Mouse (Mus musculus) liver, embryonic 14.5 days (tissue): ENCODE data around the gene Esp3. TPM values are rescaled to one million over a fixed set of nuclear protein-coding genes. Genes with fewer than 3 reads are reported as not detected.
"Not testable (repeated sequence)": the region's sequence is repeated elsewhere in the genome, so short reads cannot be mapped to it uniquely, and the experiment has no call there.

Experiments
- ATAC-seq: fragments of 200-750 bp; cut with Nextera tagmentation; 2 replicates; pipeline ENCODE4 v1.8.0; 2017; ENCODE audit warnings: moderate number of reproducible peaks, mild to moderate bottlenecking, moderate library complexity; ENCODE audit not compliant: insufficient read depth
- DNase-seq, 3 experiments: peaks; one replicate each; pipeline ENCODE4 v3.0.0-alpha.2; 2012 to 2013; ENCODE audit warnings: low read depth in 3 of 3, low spot score in 3 of 3
- H3K27ac ChIP-seq: fragments of 300-500 bp; sonication (generic); 2 replicates; pipeline ENCODE4 v1.5.1; 2014; ENCODE audit warnings: moderate library complexity, mild to moderate bottlenecking, control low read depth, inconsistent platforms
- H3K27me3 ChIP-seq: fragments of 300-500 bp; sonication (generic); 2 replicates; pipeline ENCODE4 v1.6.1; 2014; ENCODE audit warnings: mild to moderate bottlenecking, low read length, moderate library complexity; ENCODE audit not compliant: control insufficient read depth, insufficient read depth
- H3K36me3 ChIP-seq: fragments of 300-500 bp; sonication (generic); replicated peaks from 2 replicates; pipeline ENCODE4 v1.6.1; 2014; ENCODE audit warnings: low read depth; ENCODE audit not compliant: control insufficient read depth, insufficient read depth
- H3K4me1 ChIP-seq, 2 experiments: fragments of 200-500 bp in 1 of 2; fragments of 300-500 bp in 1 of 2; sonication (generic) in 1 of 2; replicated peaks; 2 replicates each; pipeline ENCODE4 v1.6.1; 2012 to 2014; ENCODE audit warnings: antibody characterized with exemption in 1 of 2, inconsistent platforms in 1 of 2, low read length in 1 of 2; ENCODE audit not compliant: control insufficient read depth in 2 of 2, insufficient read depth in 2 of 2
- H3K4me2 ChIP-seq: fragments of 300-500 bp; sonication (generic); 2 replicates; pipeline ENCODE4 v1.6.1; 2014; ENCODE audit warnings: low read depth, mild to moderate bottlenecking, control low read depth, moderate library complexity
- H3K4me3 ChIP-seq, 2 experiments: fragments of 200-500 bp in 1 of 2; fragments of 300-500 bp in 1 of 2; sonication (generic) in 1 of 2; 2 replicates each; pipeline ENCODE4 v1.5.1; 2012 to 2014; ENCODE audit warnings: low read depth in 2 of 2, low read length in 2 of 2, mild to moderate bottlenecking in 2 of 2, control low read depth in 1 of 2, inconsistent platforms in 1 of 2, moderate library complexity in 1 of 2; ENCODE audit not compliant: insufficient read depth in 1 of 2
- H3K9ac ChIP-seq: fragments of 300-500 bp; sonication (generic); replicated peaks from 2 replicates; pipeline ENCODE4 v1.6.1; 2014; ENCODE audit warnings: mild to moderate bottlenecking, control low read depth, moderate library complexity
- H3K9me3 ChIP-seq: fragments of 300-500 bp; sonication (generic); 2 replicates; pipeline ENCODE4 v1.6.1; 2016; ENCODE audit warnings: low read length, mixed read lengths; ENCODE audit not compliant: control insufficient read depth
- CTCF ChIP-seq: IDR thresholded peaks from 2 replicates; pipeline ENCODE4 v1.5.1; 2016; ENCODE audit warnings: antibody characterized with exemption, low read depth, control low read depth
- EP300 ChIP-seq: IDR thresholded peaks from 2 replicates; pipeline ENCODE4 v1.6.1; 2016; ENCODE audit warnings: antibody characterized with exemption, low read depth
- WGBS: fragments of 180-500 bp; shearing (Covaris S2); extraction: QIAGEN DNeasy Blood & Tissue Kit; methylation state at CpG from one replicate; pipeline ENCODE4 v1.1.7; 2014; ENCODE audit not compliant: insufficient replicate concordance; 5-methylcytosine and 5-hydroxymethylcytosine counted together
- polyA plus RNA-seq, 2 experiments: library from polyadenylated mRNA; depleted of rRNA in 1 of 2; stranded (reverse) in 1 of 2; unstranded in 1 of 2; fragments of >200 nt; fragmentation: Nextera tagmentation in 1 of 2; extraction: Ambion mirVana in 1 of 2; gene quantifications; 2 replicates each; pipeline versions ENCODE4 v1.2.1 to v1.2.3; 2012 to 2014

Gene Esp3
- not detected in 2 replicates for polyA plus RNA-seq (2012; rRNA removed)
- not detected in 2 replicates for polyA plus RNA-seq (2014; fragmentation: Nextera tagmentation; extraction: Ambion mirVana)

DNA sequence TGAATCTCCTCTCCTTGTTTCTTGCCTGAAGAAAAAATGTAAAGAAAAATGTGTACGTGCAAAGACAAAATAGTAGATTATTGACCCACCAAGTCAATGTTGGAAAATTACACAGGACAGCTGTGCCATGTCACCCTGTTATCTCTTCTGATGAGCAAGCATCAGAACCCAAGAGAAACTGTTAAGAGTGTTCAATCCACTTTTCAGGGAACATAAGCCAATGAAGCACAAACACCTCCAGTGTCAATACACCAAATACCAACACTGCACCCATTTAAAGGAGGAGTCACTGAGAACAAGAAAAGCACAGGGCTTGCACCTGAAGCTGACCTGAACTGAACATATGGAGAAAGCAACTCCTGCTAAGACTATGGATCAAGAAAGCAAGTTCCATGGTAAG, at the start of gene Esp3:
Gene Esp3 (plus strand): TSS at position 301 of the 400 bp plus-strand sequence.
- ATAC-seq, H3K9ac ChIP-seq, H3K9me3 ChIP-seq, H3K4me3 ChIP-seq, DNase-seq, H3K27ac ChIP-seq, H3K4me1 ChIP-seq, H3K27me3 ChIP-seq, H3K4me2 ChIP-seq, H3K36me3 ChIP-seq: not testable (repeated sequence)
- WGBS, result 64% methylated on average over 1 of the region's 1 CpGs

DNA sequence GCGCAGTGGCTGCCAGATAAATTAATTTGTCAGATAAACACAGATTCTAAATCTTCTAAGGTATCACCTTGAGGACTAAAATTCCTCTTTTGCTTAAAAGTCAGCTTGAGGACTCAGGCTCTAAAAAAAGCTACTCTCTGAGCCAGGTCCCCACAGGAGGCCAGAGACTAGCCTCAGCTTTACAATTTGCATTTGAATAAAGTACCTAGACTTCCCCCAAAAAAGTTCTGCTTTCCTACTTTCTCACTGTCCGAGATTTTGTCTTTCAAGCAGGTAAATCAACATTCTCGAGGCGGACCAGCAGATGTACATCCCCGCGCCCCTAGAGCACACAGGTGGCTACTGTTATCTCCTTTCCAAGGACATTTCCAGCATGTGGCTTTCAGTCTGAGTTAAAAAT, 48.0 kb upstream of the Esp3 start:
- 34% methylated on average over 6 of the region's 6 CpGs for WGBS

DNA sequence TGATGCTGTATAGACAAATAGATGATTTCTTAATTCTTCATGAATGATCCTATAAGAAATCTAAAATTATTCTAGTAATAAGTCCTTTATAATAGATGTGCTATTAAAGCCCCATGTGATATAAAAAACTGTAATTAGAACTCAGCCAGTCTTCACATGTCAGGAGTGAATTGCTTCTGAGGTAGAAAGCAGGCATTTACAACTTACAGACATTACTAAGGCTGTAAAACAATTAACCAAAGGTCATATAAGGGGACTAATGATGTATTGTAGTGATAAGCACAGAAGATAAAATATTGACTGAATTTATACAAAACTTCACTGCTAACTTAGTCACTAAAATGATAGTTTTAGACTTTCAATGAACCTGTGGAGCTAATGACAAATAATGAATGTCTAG, 40.6 kb upstream of the Esp3 start:
- ATAC-seq, result no peak
- DNase-seq, result no peak
- no peak overlapping the region for H3K4me3 ChIP-seq
- H3K9me3 ChIP-seq, result no peaks in the 10 kb centered on the region
- no peak for TF ChIP-seq EP300
- TF ChIP-seq CTCF, result no peak
- no peak overlapping the region for H3K4me2 ChIP-seq
- H3K9ac ChIP-seq, result no peak overlapping the region
- no peak overlapping the region for H3K27ac ChIP-seq
- no peaks in the 10 kb centered on the region for H3K4me1 ChIP-seq
- H3K36me3 ChIP-seq, result no peaks in the 10 kb centered on the region
- no peaks in the 10 kb centered on the region for H3K27me3 ChIP-seq

More for the DNA sequence above, 48.0 kb upstream of the Esp3 start:
- H3K4me2 ChIP-seq, H3K27me3 ChIP-seq, H3K4me3 ChIP-seq, H3K9ac ChIP-seq, H3K27ac ChIP-seq, ATAC-seq, DNase-seq, H3K36me3 ChIP-seq, H3K4me1 ChIP-seq, H3K9me3 ChIP-seq: not testable (repeated sequence)

- DNase-seq (no peak), ATAC-seq (no peak)
- no peaks in the 10 kb centered on the region for H3K9me3 ChIP-seq
- no peaks in the 10 kb centered on the region for H3K4me1 ChIP-seq
- no peak within 1 kb of the TSS for H3K4me3 ChIP-seq
- no peaks in the 10 kb centered on the region for H3K36me3 ChIP-seq
- no peak within 1 kb of the TSS for H3K4me2 ChIP-seq
- no peaks in the 10 kb centered on the region for H3K27me3 ChIP-seq
- no peak for TF ChIP-seq CTCF
- TF ChIP-seq EP300, result no peak
- H3K9ac ChIP-seq, result no peak within 1 kb of the TSS
- H3K27ac ChIP-seq, result no peak within 1 kb of the TSS
These were observed 33.6 kb upstream of the Esp3 start, which contains the start of gene Esp4 for GRCm38 (mm10) chr17:40598294-40598693. Gene Esp4, plus strand, starts transcription at chr17:40598594.

GRCm38 (mm10) chr17:40662118-40662679, 30.3 kb downstream of the Esp3 start:
- H3K4me2 ChIP-seq, DNase-seq, H3K27ac ChIP-seq, H3K9me3 ChIP-seq, H3K27me3 ChIP-seq, H3K4me1 ChIP-seq, H3K36me3 ChIP-seq, ATAC-seq, H3K9ac ChIP-seq, H3K4me3 ChIP-seq: not testable (repeated sequence)
- 29% methylated on average over 9 of the region's 9 CpGs for WGBS

GRCm38 (mm10) chr17:40663161-40663811, 31.4 kb downstream of the Esp3 start:
- not testable (repeated sequence) for H3K4me2 ChIP-seq, ATAC-seq, DNase-seq, H3K9me3 ChIP-seq, H3K27me3 ChIP-seq, H3K27ac ChIP-seq, H3K4me3 ChIP-seq, H3K9ac ChIP-seq, H3K4me1 ChIP-seq, H3K36me3 ChIP-seq
- WGBS, result 61% methylated on average over 12 of the region's 12 CpGs
